Comparison of ENCODE assay signal across 8 mouse cellular contexts in the genomic region with DNA sequence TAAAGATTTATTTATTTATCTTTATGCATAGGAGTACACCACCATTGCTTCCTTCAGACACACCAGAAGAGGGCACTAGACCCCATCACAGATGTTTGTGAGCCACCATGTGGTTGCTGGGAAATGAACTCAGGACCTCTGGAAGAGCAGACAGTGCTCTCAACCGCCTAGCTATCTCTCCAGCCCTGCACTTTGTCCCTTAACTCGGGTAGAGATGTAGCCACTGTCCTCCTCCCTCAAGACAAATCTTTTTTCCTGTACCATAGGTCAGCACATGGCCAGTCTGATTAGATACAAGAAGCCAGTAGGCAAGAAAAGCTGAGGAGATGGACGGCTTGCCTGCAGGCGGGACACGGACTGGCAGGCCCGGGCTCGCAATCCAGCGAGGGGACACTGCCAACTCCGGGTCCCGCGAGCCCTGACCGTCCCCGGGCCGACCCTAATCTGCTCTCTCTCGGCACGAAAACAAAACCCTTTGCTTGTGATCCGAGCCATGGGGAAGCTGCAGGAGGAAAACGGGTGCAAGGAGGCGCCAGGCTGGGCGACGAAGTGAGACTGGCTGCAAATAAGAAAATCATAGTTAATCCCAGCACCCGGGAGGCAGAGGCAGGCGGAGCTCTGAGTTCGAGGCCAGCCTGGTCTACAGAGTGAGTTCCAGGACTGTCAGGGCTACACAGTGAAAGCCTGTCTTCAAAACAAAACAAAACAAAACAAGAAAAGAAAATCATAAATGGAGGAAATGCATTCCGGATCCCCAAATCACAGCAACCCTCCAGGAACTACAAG. TPM values are rescaled to one million over a fixed set of nuclear protein-coding genes. Genes with fewer than 3 reads are reported as not detected.
DNase-seq lines count a peak whose midpoint lies in the region; ATAC-seq and TF ChIP-seq lines count a peak whose summit lies in the region.

No protein-coding gene starts in this region.

- peak; percentile 65 for DNase-seq in adrenal gland, postnatal 10 days
- peak; percentile 18 for DNase-seq in layer of hippocampus, adult 9-11 months
- peak; percentile 18 for DNase-seq in lung, postnatal 25 days (ENCODE audit: low spot score)
- DNase-seq in right cerebral cortex, postnatal 14 days = peak; percentile 44

- TF ChIP-seq CTCF in ES-Bruce4 (IDR thresholded peaks at IDR 0.05; ENCODE audit: low read depth, low read length) = peak; percentile 6

- no peaks in the 10 kb centered on the region for H3K27me3 ChIP-seq in ES-Bruce4 (ENCODE audit: control insufficient read depth, insufficient read depth, low read length, poor library complexity, severe bottlenecking)
- H3K27me3 ChIP-seq in embryonic facial prominence, embryonic 13.5 days = no peaks in the 10 kb centered on the region
- H3K27me3 ChIP-seq in heart, embryonic 14.5 days (ENCODE audit: control insufficient read depth, insufficient read depth, low read length) = no peaks in the 10 kb centered on the region

- H3K27ac ChIP-seq in ES-Bruce4 (ENCODE audit: insufficient read depth, low read length) = peak overlapping the region; percentile 89
- H3K27ac ChIP-seq in embryonic facial prominence, embryonic 13.5 days = peak overlapping the region; percentile 99
- H3K27ac ChIP-seq in heart, embryonic 14.5 days (replicated peaks in 1 of 2; ENCODE audit: control insufficient read depth in 1 of 2, insufficient read depth in 1 of 2, low read depth in 2 of 2, low read length in 2 of 2) = peak overlapping the region; percentile 99 to 100

- ATAC-seq in embryonic facial prominence, embryonic 13.5 days (ENCODE audit: insufficient number of reproducible peaks, insufficient read depth, low FRiP score, low TSS enrichment, low read depth) = no peak; the same call in 1 of the 2 replicates
- peak; percentile 21; the same call in 1 of the 2 replicates for ATAC-seq in heart, embryonic 14.5 days (ENCODE audit: insufficient number of reproducible peaks, insufficient read depth, low FRiP score, low read depth)
- no peak for ATAC-seq in erythroid progenitor cell, adult 5-6 weeks (replicated peaks; ENCODE audit: low FRiP score, poor library complexity, severe bottlenecking)

- TF ChIP-seq EP300 in ES-Bruce4 (IDR thresholded peaks at IDR 0.05; ENCODE audit: insufficient read depth, low read depth, low read length) = no peak

- peaks cover 12% of the 10 kb centered on the region for H3K36me3 ChIP-seq in ES-Bruce4 (ENCODE audit: control insufficient read depth, insufficient read depth, low read length, poor library complexity, severe bottlenecking)
- peaks cover 12% of the 10 kb centered on the region for H3K36me3 ChIP-seq in embryonic facial prominence, embryonic 13.5 days
- H3K36me3 ChIP-seq in heart, embryonic 14.5 days (ENCODE audit: control insufficient read depth, insufficient read depth, low read length) = peaks cover 10% of the 10 kb centered on the region

- no peak for TF ChIP-seq POLR2A in ES-Bruce4 (IDR thresholded peaks at IDR 0.05; ENCODE audit: insufficient read depth, low read length)

- H3K4me3 ChIP-seq in ES-Bruce4 (ENCODE audit: low read depth, low read length) = peak overlapping the region; percentile 96
- H3K4me3 ChIP-seq in embryonic facial prominence, embryonic 13.5 days = peak overlapping the region; percentile 78
- peak overlapping the region; percentile 97 to 99 for H3K4me3 ChIP-seq in heart, embryonic 14.5 days (ENCODE audit: control insufficient read depth in 1 of 2, insufficient read depth in 1 of 2, low read depth in 1 of 2, low read length in 2 of 2)

- H3K4me2 ChIP-seq in embryonic facial prominence, embryonic 13.5 days = peak overlapping the region; percentile 85
- peak overlapping the region; percentile 96 for H3K4me2 ChIP-seq in heart, embryonic 14.5 days (ENCODE audit: low read length)

- peak overlapping the region; percentile 80 for H3K9ac ChIP-seq in ES-Bruce4 (ENCODE audit: low read depth, poor library complexity, severe bottlenecking)
- peak overlapping the region; percentile 82 for H3K9ac ChIP-seq in embryonic facial prominence, embryonic 13.5 days
- H3K9ac ChIP-seq in heart, embryonic 14.5 days (ENCODE audit: low read length) = peak overlapping the region; percentile 92

- WGBS in embryonic facial prominence, embryonic 13.5 days = under 1% methylated on average over 25 of the region's 25 CpGs
- 0% methylated on average over 25 of the region's 25 CpGs for WGBS in heart, embryonic 14.5 days

- peaks cover 2% of the 10 kb centered on the region for H3K4me1 ChIP-seq in ES-Bruce4 (ENCODE audit: control insufficient read depth, insufficient read depth, low read length)
- peaks cover 9% of the 10 kb centered on the region for H3K4me1 ChIP-seq in embryonic facial prominence, embryonic 13.5 days
- H3K4me1 ChIP-seq in heart, embryonic 14.5 days (ENCODE audit: control insufficient read depth in 2 of 2, insufficient read depth in 2 of 2, low read length in 2 of 2) = peaks cover 2 to 15% of the 10 kb centered on the region in 2 experiments

- H3K9me3 ChIP-seq in ES-Bruce4 (replicated peaks; ENCODE audit: control insufficient read depth, insufficient read depth, low read length, poor library complexity, severe bottlenecking) = no peaks in the 10 kb centered on the region
- H3K9me3 ChIP-seq in embryonic facial prominence, embryonic 13.5 days = no peaks in the 10 kb centered on the region
- H3K9me3 ChIP-seq in heart, embryonic 14.5 days (ENCODE audit: control insufficient read depth, low read length) = no peaks in the 10 kb centered on the region

RNA-seq across cellular contexts. Expression of gene Pak1ip1, which starts 0.5 kb away (rescaled TPM):
- 79.0 and 79.4 TPM in 2 replicates for polyA plus RNA-seq in ES-Bruce4 (2011; ENCODE audit: insufficient read depth, insufficient read length, low read depth, missing spikeins)
- total RNA-seq in adrenal gland, postnatal 10 days (2021) = 10 to 100 TPM; 48.0 to 55.5 TPM
- 56.3 and 56.6 TPM in 2 replicates for polyA plus RNA-seq in embryonic facial prominence, embryonic 13.5 days (2015; fragmentation: Nextera tagmentation; extraction: Ambion mirVana)
- polyA plus RNA-seq in heart, embryonic 14.5 days (2014; fragmentation: Nextera tagmentation; extraction: Ambion mirVana) = 52.1 and 54.6 TPM in 2 replicates
- 46.5 and 88.0 TPM in 2 replicates for total RNA-seq in erythroid progenitor cell, adult 5-6 weeks (2015; ENCODE audit: low replicate concordance)
- 63.4 and 63.5 TPM in 2 replicates for total RNA-seq in erythroid progenitor cell, adult 5-6 weeks (2017; ENCODE audit: low replicate concordance)

RNA-seq across cellular contexts. Expression of gene Tmem14c, which starts 15.8 kb away (rescaled TPM):
- polyA plus RNA-seq in ES-Bruce4 (2011; ENCODE audit: insufficient read depth, insufficient read length, low read depth, missing spikeins) = 111 and 112 TPM in 2 replicates
- total RNA-seq in adrenal gland, postnatal 10 days (2021) = 100 to 1,000 TPM; 310 to 344 TPM
- polyA plus RNA-seq in embryonic facial prominence, embryonic 13.5 days (2015; fragmentation: Nextera tagmentation; extraction: Ambion mirVana) = 201 and 204 TPM in 2 replicates
- polyA plus RNA-seq in heart, embryonic 14.5 days (2014; fragmentation: Nextera tagmentation; extraction: Ambion mirVana) = 245 and 252 TPM in 2 replicates
- total RNA-seq in erythroid progenitor cell, adult 5-6 weeks (2015; ENCODE audit: low replicate concordance) = 628 and 784 TPM in 2 replicates
- total RNA-seq in erythroid progenitor cell, adult 5-6 weeks (2017; ENCODE audit: low replicate concordance) = 461 and 723 TPM in 2 replicates
